Mouse (Mus musculus) ES-Bruce4 (cell line): ENCODE data around the gene Ntrk3.

Experiments
- CTCF ChIP-seq: IDR thresholded peaks from one replicate; pipeline ENCODE4 v1.8.1; 2011; ENCODE audit warnings: low read depth, low read length
- EP300 ChIP-seq: IDR thresholded peaks from 2 replicates; pipeline ENCODE4 v1.6.1; 2011; ENCODE audit warnings: low read depth, low read length; ENCODE audit not compliant: insufficient read depth
- POLR2A ChIP-seq: IDR thresholded peaks from one replicate; pipeline ENCODE4 v1.8.1; 2011; ENCODE audit warnings: low read length; ENCODE audit not compliant: insufficient read depth

DNA sequence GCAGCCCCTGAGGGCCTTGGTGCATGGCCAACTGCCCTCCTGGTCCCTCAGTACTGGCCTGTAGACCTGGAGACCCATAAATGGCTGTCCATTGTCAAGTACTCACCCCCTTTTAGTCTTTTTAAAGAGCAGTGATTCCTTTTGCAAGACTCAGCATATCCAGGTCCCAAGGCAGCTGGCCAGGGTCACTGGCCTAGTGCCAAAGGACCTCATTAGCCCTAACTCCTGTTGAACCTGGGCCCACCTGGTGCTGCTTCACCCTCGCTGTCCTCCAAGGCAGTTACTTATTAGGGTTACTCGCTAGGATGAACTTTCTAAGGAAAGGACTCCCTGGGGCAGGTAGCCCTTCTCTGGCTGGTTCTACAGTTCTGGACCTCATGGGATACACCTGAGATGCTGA is 579.9 kb downstream of the Ntrk3 start:
- TF ChIP-seq CTCF = no peak
- no peak for TF ChIP-seq POLR2A
- no peak for TF ChIP-seq EP300
